Mouse (Mus musculus): Measurements from ENCODE around the gene Mark4. TPM values are rescaled to one million over a fixed set of nuclear protein-coding genes. Genes with fewer than 3 reads are reported as not detected.

Gene Mark4
- total RNA-seq, 1 experiment: 9.9 TPM

DNA sequence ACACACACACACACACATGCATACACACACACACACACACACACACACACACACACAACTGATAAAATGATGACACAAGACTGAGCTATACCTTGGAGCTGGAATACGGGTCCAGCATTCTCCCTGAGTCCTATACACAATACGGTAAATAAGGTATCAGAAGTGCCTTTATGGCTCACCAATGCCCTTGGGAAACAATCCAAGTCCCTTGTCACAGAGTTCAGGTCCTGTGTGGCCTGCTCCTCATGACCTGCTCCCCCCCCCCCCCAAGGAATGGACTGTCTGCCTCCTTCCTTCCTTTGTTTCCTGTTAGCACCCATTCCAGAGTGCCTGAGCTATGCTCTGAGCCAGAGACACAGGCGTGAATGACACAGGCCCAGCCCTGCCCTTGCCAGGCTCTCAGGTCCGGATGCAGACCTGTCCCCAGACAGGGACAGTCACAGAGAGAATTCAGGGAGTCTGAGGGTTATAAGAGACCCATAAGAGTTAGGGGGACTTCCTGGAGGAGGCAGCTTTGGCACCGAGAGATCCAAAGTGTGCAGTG lies 8.1 kb upstream of the Mark4 start:
- DNase-seq (ENCODE audit: low read depth, low spot score): no peak
- Histone ChIP-seq H3K27ac (ENCODE audit: insufficient read depth, low read depth, low read length, poor library complexity, severe bottlenecking) (no peak overlapping the region), H3K36me3 (ENCODE audit: control insufficient read depth, insufficient read depth, low read length, poor library complexity, severe bottlenecking) (no peaks in the 10 kb centered on the region), H3K9ac (ENCODE audit: insufficient read depth, low read depth, low read length, poor library complexity, severe bottlenecking) (no peak overlapping the region), H3K4me1 (ENCODE audit: control insufficient read depth in 2 of 2, insufficient read depth in 2 of 2, low read length in 2 of 2, poor library complexity in 1 of 2) (peaks cover 2 to 21% of the 10 kb centered on the region in 2 experiments; a peak in 2 of 4 replicates), H3K9me3 (ENCODE audit: control insufficient read depth, insufficient read depth, low read depth, low read length) (no peaks in the 10 kb centered on the region), H3K4me3 (ENCODE audit: insufficient read depth in 1 of 2, low read depth in 1 of 2, low read length in 2 of 2, poor library complexity in 1 of 2, severe bottlenecking in 1 of 2) (no peak overlapping the region)
- in situ Hi-C loops (cut with MboI; ENCODE audit: low sequenced_read_pairs in 2 of 2, unreplicated experiment in 2 of 2): no loop called here
- no peak for TF ChIP-seq MAFK (IDR thresholded peaks at IDR 0.05; ENCODE audit: insufficient read depth, low read depth, low read length)
- TF ChIP-seq ZC3H11A (IDR thresholded peaks at IDR 0.05; ENCODE audit: borderline replicate concordance, low read depth, low read length): no peak
- TF ChIP-seq CHD2 (IDR thresholded peaks at IDR 0.05; ENCODE audit: low read depth, low read length): no peak
- no peak for TF ChIP-seq ZNF384 (IDR thresholded peaks at IDR 0.05; ENCODE audit: low read depth, low read length)
- TF ChIP-seq HCFC1 (IDR thresholded peaks at IDR 0.05; ENCODE audit: borderline replicate concordance, insufficient read depth, low read length): no peak

DNA sequence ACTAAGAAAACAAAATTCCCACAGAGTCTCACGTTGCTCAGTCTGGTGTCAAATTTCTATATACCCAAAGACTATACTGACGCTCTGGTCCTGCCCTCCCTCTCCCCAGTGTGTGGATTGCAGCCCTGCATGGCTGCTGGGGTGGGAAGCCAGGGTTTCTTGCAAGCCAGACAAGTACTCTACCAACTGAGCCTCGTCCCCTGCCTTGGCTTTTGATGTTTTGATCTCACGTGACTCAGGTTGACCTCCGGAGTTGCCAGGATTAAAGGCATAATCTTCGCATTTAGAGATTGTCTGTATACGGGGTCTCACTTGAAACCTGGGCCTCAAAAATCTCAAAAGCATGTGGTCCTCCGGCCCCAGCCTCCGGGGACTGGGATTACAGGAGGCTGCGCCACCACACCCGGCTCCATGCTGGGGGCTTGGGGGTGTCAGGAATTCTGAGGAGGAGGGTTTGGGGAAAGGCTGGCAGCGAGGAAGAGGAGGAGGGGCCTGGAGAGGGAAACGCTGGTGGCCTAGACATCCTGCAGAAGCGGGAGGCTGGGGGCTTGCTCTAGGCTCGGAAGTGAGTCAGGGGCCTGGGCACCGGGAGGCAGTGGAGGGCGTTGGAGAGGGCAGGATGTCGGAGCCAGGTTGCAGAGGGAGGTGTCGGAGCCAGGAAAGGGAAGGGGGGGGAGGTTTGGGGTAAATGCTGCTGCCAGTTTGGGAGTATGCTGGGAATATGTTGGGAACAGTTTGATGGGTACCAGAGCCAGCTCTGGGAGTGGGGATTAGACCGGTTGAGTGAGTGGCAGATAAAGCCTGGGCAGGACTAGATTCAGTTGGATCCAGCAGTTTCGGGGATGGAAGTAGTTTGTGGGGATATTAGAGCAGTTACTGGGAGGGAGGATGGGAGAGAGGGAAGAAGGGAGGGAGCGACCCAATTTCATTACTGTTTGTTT lies 6.0 kb upstream of the Mark4 start:
- Histone ChIP-seq H3K36me3 (ENCODE audit: control insufficient read depth, insufficient read depth, low read length, poor library complexity, severe bottlenecking) (no peaks in the 10 kb centered on the region), H3K9ac (ENCODE audit: insufficient read depth, low read depth, low read length, poor library complexity, severe bottlenecking) (peak overlapping the region; percentile 18; the same call in 1 of the 2 replicates), H3K9me3 (ENCODE audit: control insufficient read depth, insufficient read depth, low read depth, low read length) (no peaks in the 10 kb centered on the region), H3K4me1 (ENCODE audit: control insufficient read depth in 2 of 2, insufficient read depth in 2 of 2, low read length in 2 of 2, poor library complexity in 1 of 2) (peaks cover 2 to 27% of the 10 kb centered on the region in 2 experiments; a peak in 2 of 4 replicates), H3K27ac (ENCODE audit: insufficient read depth, low read depth, low read length, poor library complexity, severe bottlenecking) (no peak overlapping the region), H3K4me3 (ENCODE audit: insufficient read depth in 1 of 2, low read depth in 1 of 2, low read length in 2 of 2, poor library complexity in 1 of 2, severe bottlenecking in 1 of 2) (peak overlapping the region in 1 of 2 experiments; percentile 3; a peak in 1 of 4 replicates)
- in situ Hi-C loops (cut with MboI; ENCODE audit: low sequenced_read_pairs in 2 of 2, unreplicated experiment in 2 of 2): no loop called here
- TF ChIP-seq HCFC1 (IDR thresholded peaks at IDR 0.05; ENCODE audit: borderline replicate concordance, insufficient read depth, low read length): no peak
- no peak for TF ChIP-seq CHD2 (IDR thresholded peaks at IDR 0.05; ENCODE audit: low read depth, low read length)
- DNase-seq (ENCODE audit: low read depth, low spot score): no peak

DNA sequence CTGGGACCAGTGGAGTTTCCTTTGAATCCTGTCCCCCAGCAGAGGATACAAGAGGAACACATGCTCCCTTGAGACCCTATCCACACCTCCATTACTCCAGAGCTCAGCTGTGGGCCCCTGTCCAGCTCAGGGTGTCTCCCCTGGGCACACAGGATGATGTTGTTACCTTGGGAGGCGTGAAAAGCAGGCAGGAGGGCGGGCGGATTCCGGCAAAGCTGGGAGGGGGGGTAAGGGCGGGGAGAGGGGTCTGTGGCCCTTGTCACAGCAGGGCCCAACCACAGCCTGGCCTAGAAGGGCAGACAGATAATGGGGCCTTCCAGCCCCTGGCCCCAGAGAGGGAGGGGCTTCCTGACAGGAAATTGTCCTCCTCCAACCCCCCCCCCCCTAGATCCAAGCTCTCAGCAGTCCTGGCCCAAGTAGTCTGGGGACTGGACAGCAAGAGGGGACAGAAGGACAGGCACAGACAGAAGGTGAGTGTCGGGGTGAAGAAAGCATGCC lies 4.3 kb upstream of the Mark4 start, which contains the start of gene Exoc3l2:
Gene Exoc3l2 (plus strand): TSS at position 448 of the 498 bp plus-strand sequence.
- no peak within 1 kb of the TSS for H3K9ac ChIP-seq (ENCODE audit: insufficient read depth, low read depth, low read length, poor library complexity, severe bottlenecking)
- no peak within 1 kb of the TSS for H3K27ac ChIP-seq (ENCODE audit: insufficient read depth, low read depth, low read length, poor library complexity, severe bottlenecking)
- TF ChIP-seq ZC3H11A (IDR thresholded peaks at IDR 0.05; ENCODE audit: borderline replicate concordance, low read depth, low read length) (no peak), CHD2 (IDR thresholded peaks at IDR 0.05; ENCODE audit: low read depth, low read length) (no peak), MAFK (IDR thresholded peaks at IDR 0.05; ENCODE audit: insufficient read depth, low read depth, low read length) (no peak), HCFC1 (IDR thresholded peaks at IDR 0.05; ENCODE audit: borderline replicate concordance, insufficient read depth, low read length) (no peak), ZNF384 (IDR thresholded peaks at IDR 0.05; ENCODE audit: low read depth, low read length) (no peak)
- in situ Hi-C loops (cut with MboI; ENCODE audit: low sequenced_read_pairs in 2 of 2, unreplicated experiment in 2 of 2): no loop called here
- H3K36me3 ChIP-seq (ENCODE audit: control insufficient read depth, insufficient read depth, low read length, poor library complexity, severe bottlenecking): no peaks in the 10 kb centered on the region
- peaks cover 2 to 25% of the 10 kb centered on the region in 2 experiments; a peak in 2 of 4 replicates for H3K4me1 ChIP-seq (ENCODE audit: control insufficient read depth in 2 of 2, insufficient read depth in 2 of 2, low read length in 2 of 2, poor library complexity in 1 of 2)
- H3K4me3 ChIP-seq (ENCODE audit: insufficient read depth in 1 of 2, low read depth in 1 of 2, low read length in 2 of 2, poor library complexity in 1 of 2, severe bottlenecking in 1 of 2): no peak within 1 kb of the TSS; a peak in 1 of 4 replicates
- DNase-seq (ENCODE audit: low read depth, low spot score): no peak
- H3K9me3 ChIP-seq (ENCODE audit: control insufficient read depth, insufficient read depth, low read depth, low read length): no peaks in the 10 kb centered on the region

DNA sequence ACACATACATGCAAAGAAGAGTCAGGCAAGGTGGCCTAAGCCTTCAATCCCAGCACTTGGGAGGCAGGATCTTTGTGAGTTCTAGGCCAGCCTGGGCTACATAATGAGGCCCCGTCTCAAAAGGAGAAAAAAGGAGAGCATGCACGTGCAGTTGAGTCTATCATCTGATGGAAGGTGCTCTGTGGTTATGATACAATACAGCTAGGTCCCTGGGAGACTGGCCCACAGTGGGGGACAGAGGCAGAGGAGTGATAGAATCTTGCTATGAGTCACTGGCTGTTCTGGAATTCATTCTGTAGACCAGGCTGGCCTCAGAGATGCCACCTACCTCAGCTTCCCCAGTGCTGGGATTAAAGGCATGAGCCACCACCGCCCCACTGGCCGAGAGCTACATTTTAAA lies 3.8 kb upstream of the Mark4 start:
- no peaks in the 10 kb centered on the region for H3K9me3 ChIP-seq (ENCODE audit: control insufficient read depth, insufficient read depth, low read depth, low read length)
- in situ Hi-C loops (cut with MboI; ENCODE audit: low sequenced_read_pairs in 2 of 2, unreplicated experiment in 2 of 2): no loop called here
- no peak for DNase-seq (ENCODE audit: low read depth, low spot score)
- no peak overlapping the region for H3K4me3 ChIP-seq (ENCODE audit: insufficient read depth in 1 of 2, low read depth in 1 of 2, low read length in 2 of 2, poor library complexity in 1 of 2, severe bottlenecking in 1 of 2)
- peaks cover 2 to 26% of the 10 kb centered on the region in 2 experiments; a peak in 2 of 4 replicates for H3K4me1 ChIP-seq (ENCODE audit: control insufficient read depth in 2 of 2, insufficient read depth in 2 of 2, low read length in 2 of 2, poor library complexity in 1 of 2)
- TF ChIP-seq HCFC1 (IDR thresholded peaks at IDR 0.05; ENCODE audit: borderline replicate concordance, insufficient read depth, low read length) (no peak), ZC3H11A (IDR thresholded peaks at IDR 0.05; ENCODE audit: borderline replicate concordance, low read depth, low read length) (no peak), CHD2 (IDR thresholded peaks at IDR 0.05; ENCODE audit: low read depth, low read length) (no peak), MAFK (IDR thresholded peaks at IDR 0.05; ENCODE audit: insufficient read depth, low read depth, low read length) (no peak), ZNF384 (IDR thresholded peaks at IDR 0.05; ENCODE audit: low read depth, low read length) (no peak)
- no peak overlapping the region for H3K27ac ChIP-seq (ENCODE audit: insufficient read depth, low read depth, low read length, poor library complexity, severe bottlenecking)
- no peak overlapping the region for H3K9ac ChIP-seq (ENCODE audit: insufficient read depth, low read depth, low read length, poor library complexity, severe bottlenecking)
- no peaks in the 10 kb centered on the region for H3K36me3 ChIP-seq (ENCODE audit: control insufficient read depth, insufficient read depth, low read length, poor library complexity, severe bottlenecking)
